Mouse (Mus musculus) C2C12 (cell line): Measurements from ENCODE around the gene Serpinb2.

ENCODE experiments used
- CTCF ChIP-seq: IDR thresholded peaks from one replicate; pipeline ENCODE4 v1.5.1; 2011; ENCODE audit not compliant: control insufficient read depth, insufficient read depth, insufficient read length
- FOSL1 ChIP-seq: IDR thresholded peaks from one replicate; pipeline ENCODE4 v1.8.0; 2011; ENCODE audit warnings: mild to moderate bottlenecking, low read length; ENCODE audit not compliant: poor library complexity, insufficient read depth, severe bottlenecking
- MAX ChIP-seq: IDR thresholded peaks from one replicate; pipeline ENCODE4 v1.6.1; 2011; ENCODE audit warnings: mild to moderate bottlenecking, control low read depth
- MYOG ChIP-seq: IDR thresholded peaks from one replicate; pipeline ENCODE4 v1.6.1; 2011; ENCODE audit not compliant: control insufficient read depth, insufficient read length; ENCODE audit errors: extremely low read depth
- USF1 ChIP-seq: IDR thresholded peaks from one replicate; pipeline ENCODE4 v1.6.1; 2011; ENCODE audit warnings: low read depth, mild to moderate bottlenecking, control low read depth, moderate library complexity

- TF ChIP-seq CTCF (no peak), USF1 (no peak), FOSL1 (no peak), MYOG (no peak), MAX (no peak)
These were observed at the start of gene Serpinb2 for GRCm38 (mm10) chr1:107511252-107511651.
